Mouse (Mus musculus): ENCODE measurements at regions not wholly inside any gene's neighbourhood (a gene's known extent, or its start where the extent isn't known, plus 50 kb on each side); places are given as distances from the start of the nearest gene placed in this dataset.

DNA sequence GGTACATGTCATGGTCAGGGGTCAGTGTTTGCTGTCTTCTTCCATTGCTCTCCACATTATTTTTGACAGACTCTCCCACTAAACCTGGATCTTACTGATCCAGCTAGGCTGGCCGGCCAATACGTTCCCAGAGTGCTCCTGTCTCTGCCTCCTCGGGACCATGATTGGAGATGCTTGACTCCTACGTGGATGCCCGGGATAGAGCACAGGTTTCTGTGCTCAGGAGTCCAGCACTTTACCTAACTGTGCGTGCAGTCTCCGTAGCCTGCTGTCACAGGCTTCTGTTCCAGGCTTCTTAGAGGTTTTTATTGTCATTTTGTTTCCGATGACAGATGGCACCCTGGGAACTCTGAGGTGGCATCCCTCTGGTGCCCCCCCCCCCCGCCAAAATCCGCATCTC, 232.4 kb downstream of the Maf start:
- no peak for DNase-seq

DNA sequence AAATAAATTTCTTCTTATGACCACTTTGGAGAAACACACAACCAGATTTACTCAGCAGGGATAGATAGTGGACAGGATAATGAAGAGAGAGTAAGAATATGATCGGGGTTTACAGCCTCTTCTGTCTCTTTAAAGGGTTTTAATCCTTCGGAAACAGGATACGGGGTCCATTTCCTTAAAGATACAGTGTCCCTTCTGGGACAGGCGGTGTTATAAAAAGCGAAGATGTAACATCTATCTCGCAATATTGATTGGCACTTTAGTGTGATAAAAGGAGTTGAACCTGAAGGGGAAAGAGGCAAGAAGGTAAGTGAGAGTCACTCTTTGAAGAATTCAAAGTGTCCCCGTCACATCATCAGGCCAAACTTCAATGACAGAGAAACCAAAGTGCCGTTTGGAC, 233.6 kb downstream of the Maf start:
- DNase-seq, result no peak

DNA sequence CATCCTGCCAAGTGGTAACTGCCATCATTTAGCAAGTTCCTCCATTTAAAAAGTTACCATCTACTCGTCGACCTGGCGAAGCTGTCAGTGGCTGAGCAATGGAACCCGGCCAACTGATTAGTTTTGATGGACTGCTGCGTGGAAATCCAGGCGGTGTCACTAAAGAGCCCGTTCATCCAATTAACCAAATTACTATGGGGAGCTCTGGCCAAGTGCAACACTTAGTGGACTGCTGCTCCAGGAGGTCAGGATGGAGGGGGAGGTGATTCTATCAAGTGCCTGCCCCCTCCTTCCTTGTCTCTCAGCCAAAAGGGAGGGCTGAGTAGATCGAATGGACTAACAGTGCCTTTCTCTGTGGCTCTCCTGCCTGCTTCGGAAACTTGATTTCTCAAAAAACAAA, 241.0 kb downstream of the Maf start:
- DNase-seq, result peak; percentile 40 to 56

DNA sequence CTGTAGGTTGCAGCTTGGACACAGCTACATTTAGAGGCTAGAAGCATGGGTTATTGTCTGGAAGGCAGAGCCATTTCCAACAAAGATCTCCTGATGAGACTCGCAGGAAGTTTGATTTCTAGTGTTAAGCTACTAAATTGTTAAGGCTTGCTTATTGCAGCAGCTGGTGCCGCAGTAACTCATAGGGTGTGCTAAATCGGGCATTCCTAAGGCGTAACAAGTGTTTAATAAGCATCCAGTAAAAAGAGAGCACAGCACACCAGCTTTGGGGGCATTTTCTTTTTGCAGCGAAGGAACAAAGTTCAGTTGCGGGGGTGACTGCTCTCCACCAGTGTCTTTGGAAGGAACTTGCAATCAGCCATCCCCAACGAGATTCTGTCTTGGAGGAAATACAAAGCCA, 241.5 kb downstream of the Maf start:
- DNase-seq, result no peak

DNA sequence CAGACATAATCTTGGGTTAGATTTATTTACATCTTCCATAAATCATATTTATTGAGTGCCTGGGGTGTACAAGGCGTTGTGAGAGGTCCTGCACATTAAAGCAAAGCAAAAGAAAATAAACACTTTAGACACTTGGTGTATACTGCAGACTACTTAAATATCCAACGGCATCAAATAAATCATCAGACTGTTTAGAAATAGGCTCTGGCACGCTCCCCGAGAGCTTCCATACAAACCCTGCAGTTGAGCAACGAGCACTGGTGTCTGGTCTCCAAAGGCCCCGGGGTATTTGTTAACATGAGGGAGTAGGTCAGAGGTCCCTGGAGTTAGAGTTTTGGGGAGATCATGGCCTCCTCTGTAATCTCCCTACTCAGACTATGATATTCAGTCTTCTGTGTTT, 244.9 kb downstream of the Maf start:
- peak in 1 of 2 experiments; percentile 5 for DNase-seq

DNA sequence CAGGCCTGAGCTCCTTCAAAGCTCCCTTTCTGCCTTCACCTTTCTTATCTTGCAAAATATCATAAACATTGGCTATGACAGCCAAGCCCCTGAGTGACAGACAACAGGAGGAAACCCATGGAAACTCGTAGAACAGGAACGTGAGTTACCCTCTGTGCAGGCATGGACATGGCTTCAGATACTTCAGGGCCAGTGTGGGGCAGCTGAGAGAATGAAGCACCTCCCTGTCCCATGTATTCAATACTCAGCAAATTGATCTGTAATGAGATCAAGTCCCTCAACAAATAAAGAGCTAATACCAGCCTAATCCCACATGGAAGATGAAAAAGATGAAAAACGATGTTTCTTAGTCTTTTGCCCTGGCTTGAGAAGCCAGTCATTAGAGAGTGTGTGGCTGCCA, 249.5 kb downstream of the Maf start:
- no peak for DNase-seq

DNA sequence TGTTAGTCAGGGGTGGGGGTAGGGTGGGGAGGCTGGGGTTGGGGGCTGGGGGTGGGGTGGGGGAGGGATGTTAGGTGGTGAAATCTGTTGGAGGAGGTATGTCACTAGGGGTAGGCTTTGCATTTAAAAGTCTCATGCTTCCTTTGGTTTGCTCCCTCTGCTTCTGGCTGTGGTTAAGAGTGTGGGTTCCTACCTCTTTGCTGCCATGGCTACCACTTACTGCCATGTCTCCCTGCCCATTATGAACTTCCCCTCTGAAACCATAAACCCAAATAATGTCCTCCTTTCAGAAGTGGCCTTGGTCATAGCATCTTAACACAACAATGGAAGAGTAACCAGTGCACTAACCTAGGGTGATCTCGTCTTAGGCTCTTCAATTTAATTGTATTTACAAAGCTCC, 256.8 kb downstream of the Maf start:
- no peak for DNase-seq

DNA sequence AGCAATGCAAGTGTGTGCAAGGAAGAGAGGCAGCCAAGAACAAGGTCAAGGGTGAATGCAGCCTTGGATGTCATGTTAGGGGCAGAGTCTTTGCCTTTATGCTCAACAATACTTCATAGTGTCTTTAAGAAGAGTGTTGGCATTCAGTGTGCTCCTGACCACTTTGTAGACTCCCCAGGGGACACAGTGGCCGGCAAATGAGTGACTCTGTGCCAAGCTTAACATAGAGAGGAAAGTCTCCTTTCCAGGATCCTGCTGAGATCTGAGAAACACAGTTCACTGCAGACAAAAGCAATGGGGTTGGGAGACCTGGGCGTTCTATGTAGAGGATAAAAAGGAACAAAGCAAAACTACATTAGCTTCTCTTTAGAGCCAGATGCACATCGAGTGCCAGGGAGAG, 259.2 kb downstream of the Maf start:
- no peak for DNase-seq

DNA sequence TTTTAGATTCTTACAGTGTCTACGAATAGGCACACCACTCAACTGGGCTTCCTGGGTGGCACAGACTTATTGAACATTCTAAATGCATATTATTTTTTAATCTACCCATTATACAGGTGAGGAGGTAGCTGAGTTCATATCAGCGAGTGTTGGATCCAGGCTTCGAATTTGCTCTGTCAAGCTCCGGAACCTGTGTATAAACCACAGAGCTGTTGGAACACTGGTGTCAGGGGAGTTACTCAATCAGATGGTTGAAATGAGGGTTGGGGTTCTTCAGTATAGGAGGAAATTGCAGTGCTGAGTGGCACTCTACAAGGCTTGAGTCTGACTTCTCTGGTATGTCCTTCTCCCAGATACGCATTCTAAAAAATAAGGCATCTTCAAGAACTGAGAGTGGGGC, 263.1 kb downstream of the Maf start:
- DNase-seq, result no peak

DNA sequence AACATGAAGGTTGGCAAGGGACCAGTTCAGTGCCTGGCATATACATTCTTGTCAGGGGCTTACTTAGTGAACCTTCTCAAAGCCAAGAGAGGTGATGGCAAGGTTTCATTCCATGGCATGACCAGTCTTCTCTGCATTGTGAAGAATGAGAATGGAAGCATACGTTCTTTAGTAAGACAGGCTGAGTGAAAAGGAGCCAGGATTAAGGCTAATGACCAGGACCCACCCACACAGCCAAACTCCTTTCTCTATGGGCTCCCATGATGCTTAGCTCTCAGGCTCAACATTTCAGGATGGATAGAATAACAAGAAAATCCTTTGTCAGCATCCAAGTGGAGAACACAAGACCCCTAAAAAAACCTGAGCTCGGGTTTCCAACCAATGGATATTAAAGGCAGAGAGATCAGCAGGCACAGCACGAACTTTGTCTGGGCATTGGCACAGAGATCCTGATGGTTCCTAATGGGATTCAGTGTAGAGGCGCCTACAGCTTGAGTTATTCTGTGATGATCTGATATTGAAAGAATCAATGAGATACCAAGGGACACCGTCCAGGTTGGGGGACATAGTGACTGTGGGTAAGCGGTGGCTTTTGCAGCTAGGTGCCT, 265.5 kb downstream of the Maf start:
- DNase-seq, result no peak

DNA sequence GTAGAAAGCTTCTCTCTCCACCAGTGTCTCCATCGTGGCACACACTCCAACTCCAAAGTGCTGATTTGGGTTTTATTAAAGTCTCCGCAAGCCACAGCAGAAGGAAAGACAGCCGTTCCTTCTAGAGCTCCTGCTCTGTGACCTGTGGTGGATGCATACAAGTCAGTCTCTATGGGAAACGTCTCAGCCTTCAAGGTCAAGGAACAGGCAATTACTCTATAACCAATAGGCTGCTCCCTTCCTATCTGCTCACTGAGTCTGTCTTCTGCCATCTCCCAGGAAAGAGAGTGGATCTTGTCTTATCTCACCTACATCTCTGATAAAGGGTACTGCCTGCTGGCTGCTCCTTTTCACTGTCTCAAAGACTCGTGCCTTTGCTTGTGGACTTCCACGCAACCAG, 266.3 kb downstream of the Maf start:
- DNase-seq, result no peak

DNA sequence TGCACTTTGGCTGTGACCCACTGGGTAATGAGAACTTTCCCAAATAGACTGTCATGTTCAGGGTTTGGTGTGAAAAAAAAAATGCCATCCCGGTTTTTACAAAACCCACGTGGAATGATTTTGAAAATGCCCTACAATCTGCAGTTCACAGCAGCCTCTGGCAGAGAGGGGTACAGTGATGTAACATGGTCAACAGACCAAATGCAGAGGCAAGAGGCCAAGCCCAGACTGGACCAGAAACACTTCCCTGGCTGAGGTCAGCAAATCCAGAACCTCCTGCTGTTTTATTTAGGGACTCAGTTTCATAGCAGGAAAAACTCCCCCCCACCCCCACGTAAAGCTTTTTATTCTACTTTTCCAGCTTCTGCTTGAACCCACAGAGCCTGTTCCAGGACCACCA, 267.4 kb downstream of the Maf start:
- no peak for DNase-seq

DNA sequence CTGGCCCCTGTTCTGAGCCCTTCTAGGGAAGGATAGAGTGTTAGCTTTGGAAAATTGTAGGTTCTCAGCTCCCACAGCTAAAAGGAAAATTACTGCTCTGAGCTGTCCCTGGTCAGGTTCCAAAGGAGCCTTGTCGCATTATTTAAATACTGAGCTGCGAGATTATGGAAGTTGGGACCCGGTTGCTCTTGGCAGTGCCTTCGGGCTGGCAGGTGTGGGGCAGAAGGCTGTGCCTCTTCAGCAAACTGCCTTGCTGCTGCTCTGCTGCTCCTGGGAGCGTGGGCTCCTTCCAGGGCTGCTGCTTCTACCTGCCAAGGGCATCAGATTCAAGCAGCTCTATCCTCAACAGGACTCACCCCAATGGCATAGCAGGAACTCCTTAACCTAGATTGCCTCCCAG, 268.1 kb downstream of the Maf start:
- DNase-seq, result no peak

DNA sequence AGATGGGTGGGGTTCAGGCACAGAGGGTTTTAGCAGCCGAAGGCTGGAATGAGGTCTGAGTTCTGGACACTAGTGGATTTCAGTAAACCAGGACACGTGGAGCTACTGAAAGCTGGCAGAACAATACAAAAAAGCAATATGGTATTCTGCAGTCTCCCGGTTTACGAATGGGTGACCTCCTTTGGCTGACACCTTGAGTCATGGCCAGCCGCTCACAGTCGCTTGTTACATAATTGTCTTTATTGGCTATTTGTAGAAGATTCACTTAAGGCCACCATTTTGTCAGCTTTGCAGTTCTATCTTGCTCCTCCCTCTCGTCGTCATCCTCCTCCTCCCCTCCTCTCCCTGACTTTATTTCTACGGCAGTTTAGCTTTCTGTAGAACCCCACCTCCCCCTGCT, 269.6 kb downstream of the Maf start:
- DNase-seq, result no peak

DNA sequence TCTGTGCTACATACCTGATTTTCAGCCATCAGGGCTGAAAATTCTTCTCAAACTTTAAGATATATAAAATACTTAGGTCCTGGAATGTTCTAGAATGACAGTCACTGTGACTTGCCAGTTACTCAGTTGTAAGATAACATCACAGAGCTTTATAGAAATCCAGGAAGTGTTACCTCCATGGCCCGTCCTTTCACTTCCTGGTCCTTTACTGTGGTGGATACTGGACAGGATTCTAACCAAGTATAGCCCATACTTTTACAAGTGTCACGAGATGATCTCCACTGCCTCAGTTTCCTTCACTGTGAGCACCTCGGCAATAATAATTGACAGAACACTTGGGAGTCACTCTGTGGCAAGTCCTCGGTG, 271.3 kb downstream of the Maf start:
- DNase-seq, result no peak

DNA sequence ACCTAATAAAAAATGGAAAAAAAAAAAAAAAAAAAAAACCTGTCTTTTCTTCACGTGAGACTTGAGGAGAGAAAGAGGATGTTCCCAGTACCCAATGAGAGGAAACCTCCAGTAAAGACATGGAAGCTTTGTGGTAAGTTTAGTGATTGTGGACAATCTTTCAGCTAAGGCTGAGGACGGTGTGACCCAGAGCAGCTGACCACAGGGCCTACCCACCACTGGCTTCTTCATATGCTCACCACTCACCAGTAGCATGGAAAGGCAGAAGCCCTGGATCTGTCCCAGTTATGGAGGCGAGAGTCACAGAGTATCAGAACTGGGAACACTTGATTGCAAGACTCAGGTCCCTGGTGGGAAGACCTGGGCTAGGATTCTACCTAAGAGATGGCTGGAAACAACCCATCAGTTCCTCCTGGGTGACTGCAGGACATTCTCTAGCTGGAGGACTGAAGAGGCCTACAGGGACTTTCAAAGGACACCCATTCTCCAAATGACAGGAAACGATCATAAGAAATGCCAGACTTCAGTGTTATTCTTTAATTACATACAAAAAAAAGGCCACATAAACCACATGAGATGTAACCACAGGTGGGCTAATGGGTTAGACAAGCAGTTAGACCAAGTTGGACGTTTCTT, 271.8 kb downstream of the Maf start:
- no peak for DNase-seq

DNA sequence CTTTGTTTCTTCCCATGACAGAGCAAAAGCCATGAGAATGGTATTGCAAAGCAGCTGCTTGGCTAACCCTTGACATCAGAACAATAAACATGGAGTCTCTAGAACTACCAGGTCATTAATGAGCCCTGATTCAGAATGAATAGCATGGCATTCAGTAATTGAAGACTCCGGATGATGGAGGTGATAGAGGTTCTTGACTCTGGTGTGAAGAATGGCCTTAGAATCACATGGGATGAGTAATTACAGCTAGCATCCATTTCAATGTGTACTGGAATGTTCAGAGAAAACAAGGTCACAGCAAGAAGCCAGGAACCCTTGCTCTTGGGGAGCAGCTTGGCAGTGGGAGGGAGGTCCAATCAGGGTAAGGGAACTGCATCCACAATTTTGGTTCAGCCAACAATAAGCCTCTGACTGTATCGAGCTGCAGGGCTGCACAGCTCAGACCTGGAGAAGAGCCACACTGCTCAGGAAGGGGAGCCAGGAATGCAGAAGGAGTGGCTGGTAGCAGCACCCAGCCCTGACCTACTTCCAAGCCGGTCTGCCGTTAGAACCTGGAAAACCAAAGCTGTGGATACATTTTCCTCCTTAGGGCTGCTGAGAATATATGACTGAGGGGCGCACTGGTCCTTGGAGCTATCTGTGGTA, 275.1 kb downstream of the Maf start:
- DNase-seq, result no peak

DNA sequence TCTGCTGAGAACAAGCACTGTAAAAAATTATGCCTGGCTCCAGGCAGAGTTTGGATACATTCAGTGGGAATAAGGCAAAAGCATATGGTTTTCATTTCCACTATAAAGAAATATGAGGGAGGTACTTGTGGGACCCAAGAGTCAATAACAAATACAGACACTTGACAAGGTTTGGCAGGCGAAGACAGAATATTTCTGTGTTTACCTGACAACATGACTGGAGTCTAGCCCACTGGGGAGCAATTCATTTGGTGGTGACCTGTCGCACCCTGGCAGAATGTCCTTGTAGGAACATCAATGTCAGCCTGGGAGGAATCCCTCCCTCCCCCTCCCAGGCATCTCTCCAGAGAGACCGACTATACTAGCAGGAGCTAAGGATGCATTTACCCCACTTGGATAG, 276.8 kb downstream of the Maf start:
- DNase-seq, result no peak

DNA sequence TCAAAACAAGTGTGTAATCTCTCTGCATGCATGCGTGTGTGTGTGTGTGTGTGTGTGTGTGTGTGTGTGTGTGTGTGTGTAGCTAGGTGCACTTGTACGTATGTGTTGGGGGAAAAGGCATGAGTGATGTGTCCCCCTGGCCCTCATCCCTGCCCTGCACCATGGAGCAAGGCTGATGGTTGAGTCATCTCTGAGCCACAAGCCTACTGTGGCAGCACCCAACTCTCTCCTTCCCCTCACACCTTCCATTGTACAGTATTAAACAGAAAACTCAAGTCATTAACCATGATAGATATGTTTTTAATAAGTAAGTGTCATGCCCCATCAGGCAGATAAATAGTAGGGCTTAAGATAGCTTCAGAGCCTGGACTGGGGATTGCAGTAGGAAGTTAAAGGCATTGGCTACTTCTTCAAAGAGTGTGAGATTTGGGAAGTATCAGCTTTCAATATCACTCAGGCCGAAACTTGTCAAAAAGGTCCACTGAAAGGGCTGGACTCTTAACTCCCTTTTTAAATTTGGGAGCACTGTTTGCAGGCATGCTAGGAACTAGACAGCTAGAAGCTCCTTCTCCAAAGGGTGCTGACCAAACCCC, 278.2 kb downstream of the Maf start:
- DNase-seq, result no peak

DNA sequence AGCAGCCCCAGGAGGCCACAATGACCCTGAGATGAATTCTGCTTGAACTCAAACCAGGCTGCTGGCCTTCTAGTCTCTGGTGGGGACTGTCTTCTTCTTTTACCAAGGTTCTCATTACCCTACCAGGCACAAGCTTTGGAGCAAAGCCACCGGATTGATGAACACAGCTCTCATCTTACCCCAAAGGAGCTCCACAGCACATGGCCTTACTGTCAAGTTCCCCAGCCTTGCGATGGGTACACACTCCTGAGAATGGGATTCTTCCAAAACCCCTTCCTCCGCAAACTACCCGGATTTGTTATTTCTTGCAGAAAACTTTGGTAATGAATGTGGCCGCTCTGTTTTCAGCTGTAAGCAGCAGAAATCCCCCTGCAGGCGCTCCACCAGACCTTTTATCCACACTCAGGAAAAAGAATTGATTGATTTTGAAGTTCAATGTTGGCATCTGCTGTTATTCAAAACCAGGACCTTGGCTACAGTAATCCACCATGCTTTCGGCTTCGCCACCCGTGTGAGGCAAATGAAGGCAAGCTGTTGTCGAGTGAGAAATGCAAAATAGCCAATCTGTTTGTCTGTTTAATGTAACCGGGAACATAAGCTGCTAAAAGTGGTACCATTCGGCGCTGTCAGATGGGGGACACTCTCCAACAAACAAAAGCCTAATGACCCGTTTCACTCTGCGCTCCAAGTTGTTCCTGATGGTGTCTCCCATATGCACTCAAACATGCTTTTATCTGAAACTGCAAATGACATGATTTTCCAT, 278.9 kb downstream of the Maf start:
- no peak for DNase-seq

DNA sequence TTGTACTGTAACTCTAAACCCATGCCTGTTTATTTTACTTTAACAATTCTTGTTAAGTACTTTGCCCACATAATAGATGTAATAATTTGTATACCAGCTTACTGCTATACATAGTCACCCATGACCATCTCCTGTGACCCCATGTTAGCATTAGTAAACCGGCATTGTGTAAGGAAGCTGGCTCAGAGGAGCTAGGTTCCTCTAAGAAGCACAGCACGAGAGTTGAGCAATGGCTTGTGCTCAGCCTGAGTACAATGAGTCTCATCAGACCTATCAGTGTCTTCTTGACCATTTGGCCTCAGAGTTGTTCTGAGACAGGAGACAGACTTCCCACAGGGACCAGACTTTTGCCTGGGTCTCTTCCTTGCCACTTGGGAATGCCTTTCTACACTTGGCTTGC, 279.6 kb downstream of the Maf start:
- no peak for DNase-seq

DNA sequence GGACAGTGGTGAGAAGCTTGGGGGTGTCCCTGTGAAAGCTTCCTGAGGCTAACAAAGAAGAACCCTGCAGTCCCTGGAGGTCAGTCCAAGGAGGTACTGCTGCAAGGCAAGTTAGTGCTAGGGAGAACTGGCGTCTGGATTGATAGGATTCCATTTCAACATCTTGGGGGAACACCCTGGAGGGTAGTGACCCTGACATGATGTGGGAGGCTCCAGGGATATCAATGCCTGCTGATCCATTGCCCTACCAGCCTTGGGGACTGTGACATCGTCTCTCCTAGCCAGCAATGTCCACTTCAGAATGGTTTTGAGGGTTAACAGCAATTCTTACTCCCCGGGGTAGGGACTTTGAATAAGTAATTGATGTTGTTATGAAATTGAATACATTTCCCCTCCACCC, 280.1 kb downstream of the Maf start:
- no peak for DNase-seq

DNA sequence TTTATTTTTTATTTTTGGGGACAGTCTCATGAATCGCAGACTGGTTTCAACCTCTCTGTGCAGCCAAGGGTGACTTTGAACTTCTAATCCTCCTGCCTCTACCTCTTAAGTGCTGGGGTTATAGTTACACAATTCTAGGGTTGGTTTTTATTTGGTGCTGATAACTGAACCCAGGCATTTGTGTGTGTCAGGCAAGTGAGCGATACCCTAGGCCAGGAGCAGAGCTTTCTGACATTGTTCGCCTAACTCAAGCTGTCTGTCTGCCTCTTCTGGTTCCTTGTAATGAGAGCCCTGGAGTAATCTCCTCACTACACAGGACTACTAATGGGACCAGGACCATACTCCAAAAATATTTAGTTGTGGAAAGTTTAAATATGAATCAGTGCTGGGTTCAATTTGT, 281.1 kb downstream of the Maf start:
- no peak for DNase-seq

DNA sequence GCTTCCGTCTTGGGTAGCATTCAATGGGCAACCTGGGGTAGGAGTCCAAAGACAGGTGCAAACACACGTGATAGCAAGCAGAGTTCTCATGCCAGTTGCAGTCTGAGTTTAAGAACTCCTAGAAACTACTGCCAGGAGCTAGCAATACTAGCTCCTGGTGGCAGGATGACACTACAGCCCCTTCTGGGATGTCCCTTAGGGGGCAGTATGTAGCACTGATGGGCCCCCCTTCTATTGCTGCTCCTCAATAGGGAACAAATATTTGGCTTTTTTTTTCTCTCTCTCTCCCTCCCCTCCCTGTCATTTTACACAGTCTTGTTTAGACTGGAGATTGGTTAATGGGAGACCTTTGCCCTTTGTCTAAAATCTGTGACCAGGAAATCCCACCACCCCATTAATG, 282.2 kb downstream of the Maf start:
- DNase-seq, result no peak

Measured in kidney, postnatal 25 days (tissue).